Mouse (Mus musculus) adrenal gland, adult 18-20 months (tissue): ENCODE measurements around the gene Tmem222. TPM values are rescaled to one million over a fixed set of nuclear protein-coding genes. Genes with fewer than 3 reads are reported as not detected.

ENCODE experiments used
- DNase-seq, 2 experiments: peaks; one replicate each; pipeline ENCODE4 v3.0.0; 2021 to 2022; ENCODE audit warnings: low spot score in 2 of 2
- total RNA-seq, 2 experiments: library from RNA; stranded (reverse); gene quantifications; 1 replicate in 1 of 2; 2 replicates in 1 of 2; pipeline ENCODE4 v1.2.3; 2021

Gene Tmem222
- total RNA-seq, 2 experiments from 2014 or later: 55.5 to 61.6 TPM

DNA sequence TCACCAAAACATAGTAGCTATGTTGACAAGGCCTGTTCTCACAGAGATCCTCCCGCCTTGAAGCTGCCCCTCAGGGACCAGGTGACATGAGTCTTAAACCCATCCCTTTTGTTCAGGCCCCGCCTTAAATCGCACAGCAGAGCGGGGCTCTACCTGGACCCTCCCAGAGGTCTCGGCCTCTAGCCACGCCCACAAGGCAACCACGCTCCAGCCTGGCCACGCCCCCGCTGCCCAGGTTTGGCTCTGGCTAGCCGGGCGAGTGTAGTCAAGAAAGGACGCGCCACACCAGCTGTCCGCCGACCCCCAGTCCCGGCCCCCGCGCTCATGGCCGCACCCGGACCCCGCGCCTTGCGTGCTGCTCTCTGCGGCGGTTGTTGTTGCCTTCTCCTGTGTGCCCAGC, 56.9 kb downstream of the Tmem222 start:
- DNase-seq: no peak

DNA sequence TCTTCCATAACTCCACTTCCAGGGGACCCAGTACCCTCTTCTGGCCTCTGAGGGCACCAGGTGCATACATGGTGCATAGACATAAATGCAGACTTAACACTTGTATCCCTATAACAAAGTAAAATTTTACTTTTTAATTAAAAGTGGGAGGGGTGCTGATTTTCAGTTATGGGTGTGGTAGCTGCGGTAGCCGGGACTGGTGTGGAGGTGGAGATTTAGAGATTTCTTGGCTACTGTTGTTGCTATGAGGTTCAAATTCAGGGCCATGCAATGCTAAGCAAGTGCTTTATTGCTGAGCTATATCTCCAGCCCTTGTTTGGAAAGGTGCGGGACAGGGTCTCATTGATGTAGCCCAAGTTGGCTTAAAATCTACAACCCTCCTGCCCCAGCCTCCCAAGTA, 58.8 kb downstream of the Tmem222 start:
- no peak for DNase-seq

DNA sequence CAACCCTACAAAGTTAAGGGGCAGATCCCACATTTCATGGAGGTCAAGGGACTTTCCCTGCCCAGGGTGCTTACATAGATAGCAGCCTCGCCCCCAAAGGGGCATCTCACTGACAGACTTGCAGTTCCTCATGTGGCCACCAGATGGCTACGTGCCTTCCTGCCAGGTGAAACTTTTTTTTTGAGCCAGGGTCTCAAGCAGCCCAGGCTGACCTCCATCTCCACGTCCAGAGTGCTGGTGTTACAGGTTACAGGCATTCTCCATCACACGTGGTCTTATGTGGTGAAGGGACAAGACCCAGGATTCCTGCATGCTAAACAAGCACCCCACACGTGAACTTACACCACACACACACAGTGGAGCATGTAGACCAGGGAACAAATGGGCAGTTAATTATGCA, 60.0 kb downstream of the Tmem222 start:
- DNase-seq: peak in 1 of 2 experiments; percentile 51

Other genes starting within 250 kb of the Tmem222 start
- 100 to 1,000 TPM in 1 of 2 experiments, 10 to 100 TPM in 1; 97.5 to 102 TPM for gene Wasf2, start 147.3 kb downstream of the Tmem222 start, total RNA-seq
- 1 to 10 TPM; 1.1 to 2.6 TPM for gene Cd164l2, start 65.7 kb downstream of the Tmem222 start, total RNA-seq
- gene Gpr3, start 65.3 kb downstream of the Tmem222 start, total RNA-seq: 1 to 10 TPM in 1 of 2 experiments, under 1 TPM in 1; 0.26 to 1.2 TPM
- 10 to 100 TPM; 30.7 to 34.2 TPM for gene Map3k6, start 37.0 kb downstream of the Tmem222 start, total RNA-seq
- 1 to 10 TPM; 1.2 to 1.5 TPM for gene Sytl1, start 14.7 kb downstream of the Tmem222 start, total RNA-seq
- gene Wdtc1, start 75.7 kb upstream of the Tmem222 start, total RNA-seq: 10 to 100 TPM; 57.6 to 63.6 TPM
- gene Slc9a1, start 91.9 kb upstream of the Tmem222 start, total RNA-seq: 10 to 100 TPM; 44.5 to 55.0 TPM
- gene Tent5b, start 202.3 kb upstream of the Tmem222 start, total RNA-seq: 1 to 10 TPM; 2.0 to 4.6 TPM
- 1 to 10 TPM; 4.4 to 5.3 TPM for gene Trnp1, start 220.8 kb upstream of the Tmem222 start, total RNA-seq
- under 1 TPM; 0.42 to 0.99 TPM for gene Kdf1, start 241.2 kb upstream of the Tmem222 start, total RNA-seq